ENCODE assay signal across 8 mouse cellular contexts in the genomic region with DNA sequence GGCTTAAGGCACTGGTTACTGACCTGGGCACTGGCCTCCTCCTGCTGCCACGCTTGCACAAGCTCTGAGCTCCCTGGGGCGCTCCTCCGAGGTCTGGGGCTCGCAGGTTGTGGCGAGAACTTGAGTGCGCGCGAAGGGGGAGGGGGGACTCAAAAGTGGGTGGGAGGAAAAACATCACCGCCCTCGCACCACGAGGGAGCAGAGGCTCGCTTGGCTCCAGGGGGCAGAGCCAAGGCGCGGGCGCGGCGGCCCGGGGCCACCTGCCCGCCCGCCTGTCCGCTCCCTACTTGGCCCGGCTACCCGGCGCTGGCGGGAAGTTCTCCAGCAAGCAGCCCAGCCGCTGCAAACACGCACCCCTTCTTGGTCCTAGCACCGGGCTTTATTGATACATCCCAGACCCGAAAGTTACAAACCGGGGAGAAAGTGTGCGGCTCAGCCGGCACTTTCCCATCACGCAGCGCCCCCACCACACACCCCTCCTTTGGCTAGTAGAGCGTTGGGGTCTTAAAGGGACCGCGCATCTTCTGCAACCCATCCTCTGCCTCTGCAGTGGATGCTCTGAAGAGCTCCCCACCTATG. TPM values are rescaled to one million over a fixed set of nuclear protein-coding genes. Genes with fewer than 3 reads are reported as not detected.
A peak's percentile ranks its signal among the peaks of the same experiment; 100 is the strongest.
DNase-seq lines count a peak whose midpoint lies in the region; ATAC-seq and TF ChIP-seq lines count a peak whose summit lies in the region.

A gene (minus strand): TSS at position 472 of the 579 bp plus-strand sequence.

- no peak for TF ChIP-seq CTCF in small intestine, adult 2 months (IDR thresholded peaks at IDR 0.05; ENCODE audit: extremely low read depth, insufficient read length, insufficient replicate concordance, low read depth, low read length)

- no peak for ATAC-seq in heart, embryonic 12.5 days (ENCODE audit: insufficient number of reproducible peaks, low FRiP score)
- peak; percentile 69; the same call in 1 of the 2 replicates for ATAC-seq in lung, embryonic 15.5 days (ENCODE audit: borderline replicate concordance, extremely low read depth, low FRiP score, low TSS enrichment)

- no peaks in the 10 kb centered on the region for H3K4me1 ChIP-seq in heart, embryonic 12.5 days (replicated peaks)
- H3K4me1 ChIP-seq in lung, embryonic 15.5 days, result no peaks in the 10 kb centered on the region
- no peaks in the 10 kb centered on the region for H3K4me1 ChIP-seq in small intestine, adult 2 months (ENCODE audit: control insufficient read depth, insufficient read depth, insufficient read length, low read length)

- H3K27me3 ChIP-seq in heart, embryonic 12.5 days (replicated peaks), result peaks cover 34% of the 10 kb centered on the region
- peaks cover 32% of the 10 kb centered on the region for H3K27me3 ChIP-seq in lung, embryonic 15.5 days
- H3K27me3 ChIP-seq in small intestine, adult 2 months (ENCODE audit: control insufficient read depth, insufficient read depth, low read length), result no peaks in the 10 kb centered on the region

- no peaks in the 10 kb centered on the region for H3K9me3 ChIP-seq in heart, embryonic 12.5 days (replicated peaks)
- H3K9me3 ChIP-seq in lung, embryonic 15.5 days, result no peaks in the 10 kb centered on the region

- H3K27ac ChIP-seq in heart, embryonic 12.5 days (ENCODE audit: poor library complexity, severe bottlenecking), result no peak within 1 kb of the TSS
- H3K27ac ChIP-seq in lung, embryonic 15.5 days, result no peak within 1 kb of the TSS
- H3K27ac ChIP-seq in small intestine, adult 2 months (ENCODE audit: insufficient read depth, low read depth, low read length), result no peak within 1 kb of the TSS

- WGBS in heart, embryonic 12.5 days, result 18% methylated on average over 18 of the region's 37 CpGs
- whole genome bisulfite sequencing in lung, embryonic 15.5 days, result 12% methylated on average over 28 of the region's 37 CpGs
- WGBS in small intestine, adult 2 months, result 12% methylated on average over 29 of the region's 37 CpGs

- H3K36me3 ChIP-seq in heart, embryonic 12.5 days, result no peaks in the 10 kb centered on the region
- no peaks in the 10 kb centered on the region for H3K36me3 ChIP-seq in lung, embryonic 15.5 days
- H3K36me3 ChIP-seq in small intestine, adult 2 months (ENCODE audit: control insufficient read depth, insufficient read depth, low read length), result no peaks in the 10 kb centered on the region

- no peak within 1 kb of the TSS for H3K9ac ChIP-seq in heart, embryonic 12.5 days
- H3K9ac ChIP-seq in lung, embryonic 15.5 days, result no peak within 1 kb of the TSS

- no peak for TF ChIP-seq POLR2A in small intestine, adult 2 months (IDR thresholded peaks at IDR 0.05; ENCODE audit: low read depth, low read length)

- H3K4me3 ChIP-seq in heart, embryonic 12.5 days, result peak within 1 kb of the TSS; percentile 52
- peak within 1 kb of the TSS; percentile 40 for H3K4me3 ChIP-seq in lung, embryonic 15.5 days
- H3K4me3 ChIP-seq in small intestine, adult 2 months (ENCODE audit: low read depth, low read length), result peak within 1 kb of the TSS; percentile 22

- peak; percentile 3 for DNase-seq in kidney, adult 18-20 months
- no peak for DNase-seq in kidney, adult 11 months
- peak; percentile 30 for DNase-seq in embryo, embryonic 10.5 days (ENCODE audit: low spot score)
- peak; percentile 23 for DNase-seq in kidney, postnatal 10 days
- DNase-seq in spleen, postnatal 10 days (ENCODE audit: low spot score in 2 of 2), result no peak

- H3K4me2 ChIP-seq in heart, embryonic 12.5 days, result peak within 1 kb of the TSS; percentile 75
- peak within 1 kb of the TSS; percentile 58 for H3K4me2 ChIP-seq in lung, embryonic 15.5 days

RNA-seq across cellular contexts. Expression of the gene that starts here (rescaled TPM):
- 1.5 and 1.7 TPM in 2 replicates for polyA plus RNA-seq in heart, embryonic 12.5 days (2016; fragmentation: Nextera tagmentation; extraction: Ambion mirVana)
- polyA plus RNA-seq in lung, embryonic 15.5 days (2015; fragmentation: Nextera tagmentation; extraction: Ambion mirVana), result 2.5 and 3.3 TPM in 2 replicates
- polyA plus RNA-seq in small intestine, adult 2 months (2012; rRNA removed), result 0.55 and 1.6 TPM in 2 replicates

Comparison
In these comparisons a context has a peak if more than half of its experiments do, and no peak if none do; other contexts are left out.
1. DNase-seq: peak in kidney, adult 18-20 months (single experiment), embryo, embryonic 10.5 days (single experiment) and kidney, postnatal 10 days (single experiment); none in kidney, adult 11 months (single experiment) and spleen, postnatal 10 days (0 of 2).
2. Peak in every context shown above with its lines, with median percentiles within 50 percentile points of each other: H3K4me3 ChIP-seq.